Mouse (Mus musculus) CD4-positive naive resting alpha-beta T cell, adult 57 days (primary cell): Measurements from ENCODE around the gene Olfr571. TPM values are rescaled to one million over a fixed set of nuclear protein-coding genes. Genes with fewer than 3 reads are reported as not detected.

Source experiments
- total RNA-seq: library from RNA; stranded (reverse); gene quantifications from one replicate; pipeline ENCODE4 v1.2.4, GENCODE M21; 2023

Olfr571 gene
- total RNA-seq, result not detected

DNA sequence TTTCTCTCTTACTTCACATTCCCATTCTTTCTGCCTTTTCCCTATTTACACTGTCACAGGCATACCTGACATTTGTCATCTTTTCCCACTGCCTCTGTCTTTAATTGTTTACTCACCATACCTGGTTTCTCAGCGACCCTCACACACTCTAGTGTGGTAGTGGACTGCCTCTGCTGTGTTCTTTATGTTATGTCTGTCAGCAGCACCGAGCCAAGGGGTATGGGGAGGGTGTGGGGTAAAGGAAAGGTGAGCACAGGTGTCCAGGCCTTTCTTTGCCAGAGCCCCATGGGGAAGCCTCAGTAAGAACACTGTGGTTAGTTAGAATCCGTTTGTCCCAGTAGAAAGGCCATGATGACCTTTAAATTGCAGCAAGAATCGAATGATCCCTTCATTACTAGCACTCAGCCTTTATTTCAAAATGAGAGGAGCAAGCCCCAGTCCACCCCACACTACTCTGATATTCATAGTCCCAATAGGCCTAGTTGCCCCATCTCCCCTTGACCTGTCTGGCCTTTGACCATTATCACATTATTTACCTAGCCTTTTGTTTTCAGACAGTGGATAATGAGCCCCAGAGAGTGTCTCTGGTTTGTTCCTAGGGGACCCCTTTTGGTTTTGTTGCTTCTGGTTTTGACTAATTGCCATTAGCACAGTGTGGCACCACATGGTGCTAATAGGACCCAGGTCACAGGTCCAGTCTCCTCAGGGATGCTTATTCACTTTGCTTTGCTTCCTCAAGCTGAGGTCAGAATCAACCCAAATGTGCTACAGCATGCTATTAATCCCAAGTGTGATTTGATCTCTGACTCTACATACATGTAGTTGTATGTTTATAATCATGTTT lies at the start of gene Olfr571:
Gene Olfr571 (minus strand): TSS at position 505 of the 844 bp plus-strand sequence.

DNA sequence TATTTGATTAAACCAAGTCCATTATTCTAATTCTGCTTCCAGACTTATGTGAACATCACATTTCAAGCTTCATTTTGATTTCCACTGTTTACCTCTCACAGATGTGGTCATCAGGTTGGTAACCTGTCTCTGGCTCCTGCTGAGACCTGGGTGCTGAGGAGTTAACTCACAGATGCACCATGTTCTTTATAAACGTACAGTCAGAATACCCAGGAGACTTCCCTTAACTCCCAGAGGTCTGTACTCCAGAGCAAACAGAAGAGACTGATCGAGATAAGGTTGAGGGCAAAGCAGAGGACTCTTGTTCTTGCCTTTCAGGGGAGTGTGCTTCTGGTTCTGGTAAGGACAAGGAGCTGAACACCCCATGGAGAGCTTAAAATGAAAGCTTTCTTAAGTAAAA lies 45.0 kb upstream of the Olfr571 start, which contains the start of gene Olfr576:
Gene Olfr576 (plus strand): TSS at position 301 of the 400 bp plus-strand sequence.

DNA sequence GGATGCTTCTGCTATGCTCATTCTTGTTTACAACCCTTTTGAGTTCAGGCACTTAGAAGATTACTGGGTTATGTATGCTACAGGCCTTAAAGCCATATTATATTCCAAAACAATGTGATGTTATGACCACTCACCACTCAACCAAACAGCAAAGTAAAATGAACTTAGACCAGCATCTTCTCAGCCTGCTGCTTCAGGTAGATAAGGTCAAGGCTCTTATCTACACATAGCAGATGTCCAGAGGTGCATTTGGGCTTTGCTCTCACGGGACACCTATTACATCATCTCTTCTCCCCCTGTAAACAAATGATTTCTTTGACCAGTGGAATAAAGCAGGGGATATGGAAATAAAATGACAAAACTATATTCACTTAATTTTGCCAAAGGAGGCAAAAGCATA lies 41.3 kb upstream of the Olfr571 start, which contains the start of gene Olfr575:
Gene Olfr575 (minus strand): TSS at position 183 of the 400 bp plus-strand sequence.

DNA sequence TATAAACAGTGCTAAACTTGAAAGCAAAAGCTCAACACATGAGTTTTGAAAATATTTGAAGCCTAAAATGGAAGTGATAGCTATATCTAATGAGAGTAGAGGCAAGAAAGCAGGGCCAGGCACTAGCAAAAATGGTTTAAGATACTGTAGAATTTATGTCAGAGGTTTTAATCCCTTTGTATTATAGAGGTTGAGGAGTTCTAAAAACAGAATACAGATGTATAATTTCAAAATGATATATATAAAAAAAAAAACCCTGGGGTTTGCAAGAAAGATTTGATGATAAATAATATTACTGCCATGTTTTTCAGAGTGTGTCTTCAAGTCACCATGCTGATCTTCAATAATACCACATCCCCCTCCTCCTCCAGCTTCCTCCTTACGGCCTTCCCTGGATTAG lies 30.8 kb upstream of the Olfr571 start, which contains the start of gene Olfr574:
Gene Olfr574 (plus strand): TSS at position 301 of the 400 bp plus-strand sequence.

DNA sequence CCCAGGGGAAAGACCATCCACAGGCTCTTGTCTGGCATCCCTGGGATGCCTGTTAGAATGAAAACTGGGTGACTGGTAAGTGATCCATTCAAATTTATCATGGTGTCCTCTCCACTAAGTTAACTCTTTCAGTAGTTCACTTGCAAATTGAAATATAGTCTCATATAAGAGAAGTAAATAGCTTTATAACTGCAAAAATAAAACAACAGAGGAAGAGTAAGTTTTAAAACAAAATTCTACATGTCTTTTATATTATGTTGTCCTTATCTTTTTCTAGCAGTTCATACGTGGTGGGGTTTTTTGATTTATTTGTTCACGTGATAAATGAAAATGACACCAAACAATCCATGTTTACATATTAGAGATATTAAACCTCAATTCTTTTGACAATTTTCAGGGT lies 25.1 kb upstream of the Olfr571 start, which contains the start of gene Olfr573-ps1:
Gene Olfr573-ps1 (minus strand): TSS at position 101 of the 400 bp plus-strand sequence.

GRCm38 (mm10) chr7:102924109-102924508 lies 6.8 kb upstream of the Olfr571 start, which contains the start of gene Olfr572:
Gene Olfr572, plus strand, starts transcription at chr7:102924409.

DNA sequence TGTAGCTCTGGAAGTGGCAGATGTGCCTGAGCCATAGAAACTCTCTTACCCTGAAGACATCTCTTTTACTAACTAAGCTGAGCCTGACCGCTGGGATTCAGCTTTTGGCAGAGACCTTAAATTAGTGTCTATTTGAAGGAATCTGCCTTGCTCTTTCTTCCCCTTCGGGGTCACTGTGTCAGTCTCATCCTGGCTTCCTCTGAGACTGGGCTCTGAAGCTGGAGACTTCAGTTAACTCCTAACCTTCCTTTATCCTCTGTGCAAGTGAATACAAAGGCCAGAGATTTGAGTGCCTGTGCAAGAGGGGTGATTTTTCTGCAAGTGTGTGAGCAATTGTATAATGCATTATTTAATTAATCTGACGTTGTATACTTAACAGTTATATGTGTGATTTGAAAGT lies 26.6 kb downstream of the Olfr571 start, which contains the start of gene Olfr569:
Gene Olfr569 (minus strand): TSS at position 101 of the 400 bp plus-strand sequence.

DNA sequence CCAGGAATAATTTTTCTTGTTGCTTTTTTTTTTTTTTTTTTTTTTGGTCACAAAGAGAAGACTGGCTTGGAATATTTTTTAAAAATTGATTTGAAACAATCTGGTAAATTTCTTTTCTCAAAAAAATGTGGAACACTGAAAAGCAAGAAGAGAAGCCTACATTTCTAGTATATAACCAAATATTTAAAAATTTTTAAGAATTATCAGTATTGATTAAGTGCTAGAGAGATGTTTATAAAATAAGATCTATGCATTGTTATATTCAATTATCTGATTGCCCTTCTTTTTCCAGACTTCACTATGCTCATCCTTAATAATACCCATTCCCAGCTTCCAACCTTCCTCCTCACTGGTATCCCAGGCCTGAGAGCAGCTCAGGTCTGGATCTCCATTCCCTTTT lies 40.5 kb downstream of the Olfr571 start, which contains the start of gene Olfr568:
Gene Olfr568 (plus strand): TSS at position 301 of the 400 bp plus-strand sequence.

GRCm38 (mm10) chr7:102858665-102859064 lies 58.7 kb downstream of the Olfr571 start, which contains the start of gene Olfr566:
Gene Olfr566, minus strand, starts transcription at chr7:102858765.

Other genes with a start within 250 kb of the Olfr571 start
- 11.6 TPM for gene Trim68, start 230.2 kb downstream of the Olfr571 start, total RNA-seq
- not detected for gene Olfr557, start 221.6 kb downstream of the Olfr571 start, total RNA-seq
- gene Olfr558, start 215.3 kb downstream of the Olfr571 start, total RNA-seq, result not detected
- not detected for gene Olfr33, start 198.5 kb downstream of the Olfr571 start, total RNA-seq
- gene Olfr559, start 190.0 kb downstream of the Olfr571 start, total RNA-seq, result not detected
- gene Olfr560, start 158.2 kb downstream of the Olfr571 start, total RNA-seq, result not detected
- gene Olfr78, start 158.1 kb downstream of the Olfr571 start, total RNA-seq, result not detected
- gene Olfr561, start 146.3 kb downstream of the Olfr571 start, total RNA-seq, result not detected
- not detected for gene Olfr564, start 114.1 kb downstream of the Olfr571 start, total RNA-seq
- gene Olfr566, start 58.8 kb downstream of the Olfr571 start, total RNA-seq, result not detected
- not detected for gene Olfr568, start 40.4 kb downstream of the Olfr571 start, total RNA-seq
- not detected for gene Olfr569, start 26.7 kb downstream of the Olfr571 start, total RNA-seq
- not detected for gene Olfr570, start 23.0 kb downstream of the Olfr571 start, total RNA-seq
- gene Olfr572, start 6.9 kb upstream of the Olfr571 start, total RNA-seq, result not detected
- not detected for gene Olfr573-ps1, start 25.0 kb upstream of the Olfr571 start, total RNA-seq
- gene Olfr574, start 30.9 kb upstream of the Olfr571 start, total RNA-seq, result not detected
- gene Olfr575, start 41.2 kb upstream of the Olfr571 start, total RNA-seq, result not detected
- not detected for gene Olfr576, start 45.1 kb upstream of the Olfr571 start, total RNA-seq
- gene Olfr577, start 58.4 kb upstream of the Olfr571 start, total RNA-seq, result not detected
- not detected for gene Olfr578, start 71.8 kb upstream of the Olfr571 start, total RNA-seq
- not detected for gene Olfr582, start 120.5 kb upstream of the Olfr571 start, total RNA-seq
- not detected for gene Olfr583, start 133.8 kb upstream of the Olfr571 start, total RNA-seq
- gene Olfr584, start 164.3 kb upstream of the Olfr571 start, total RNA-seq, result not detected
- not detected for gene Olfr585, start 180.2 kb upstream of the Olfr571 start, total RNA-seq
- gene Olfr586, start 208.1 kb upstream of the Olfr571 start, total RNA-seq, result not detected
- not detected for gene Olfr588-ps1, start 223.3 kb upstream of the Olfr571 start, total RNA-seq
- gene Olfr589, start 238.8 kb upstream of the Olfr571 start, total RNA-seq, result not detected